Mouse (Mus musculus) cerebellum, postnatal 4 days (tissue): ENCODE measurements around the gene Cfap44.

Experiments
- DNase-seq, 2 experiments: peaks; one replicate each; pipeline ENCODE4 v3.0.0; 2022; ENCODE audit warnings: low spot score in 2 of 2, mixed read lengths in 1 of 2

The Cfap44 gene

DNA sequence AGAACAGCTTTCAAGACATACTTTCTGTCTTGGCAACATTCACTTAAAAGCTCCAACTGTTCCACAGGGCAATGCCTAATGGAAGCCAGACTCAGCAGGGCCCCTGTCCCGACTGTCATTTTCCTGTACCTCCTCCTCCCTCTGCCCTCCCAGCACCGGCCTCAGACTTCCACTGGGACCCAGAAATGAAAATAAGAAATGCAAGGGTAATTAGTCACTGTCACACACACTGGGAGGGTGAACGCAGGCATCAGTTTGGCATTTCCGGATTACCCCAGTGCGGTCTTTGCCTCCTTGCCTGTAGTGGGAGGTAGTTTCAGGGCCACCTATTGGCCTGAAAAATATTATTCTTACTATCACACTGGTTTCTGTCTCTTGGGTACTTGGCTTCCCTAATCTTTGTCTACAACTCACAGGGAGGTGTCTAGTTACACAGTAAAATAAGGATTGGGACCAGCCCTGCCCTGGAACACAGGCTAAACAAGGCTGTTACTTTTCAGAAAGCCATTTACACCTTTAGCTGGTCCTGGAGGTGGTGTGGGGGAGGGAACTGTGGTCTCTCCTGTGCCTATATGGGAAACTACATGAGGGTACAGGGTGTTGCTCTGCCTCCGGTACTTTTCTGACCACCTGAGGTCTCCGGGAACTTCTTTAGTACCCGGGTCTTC, 100.0 kb downstream of the Cfap44 start:
- no peak for DNase-seq

DNA sequence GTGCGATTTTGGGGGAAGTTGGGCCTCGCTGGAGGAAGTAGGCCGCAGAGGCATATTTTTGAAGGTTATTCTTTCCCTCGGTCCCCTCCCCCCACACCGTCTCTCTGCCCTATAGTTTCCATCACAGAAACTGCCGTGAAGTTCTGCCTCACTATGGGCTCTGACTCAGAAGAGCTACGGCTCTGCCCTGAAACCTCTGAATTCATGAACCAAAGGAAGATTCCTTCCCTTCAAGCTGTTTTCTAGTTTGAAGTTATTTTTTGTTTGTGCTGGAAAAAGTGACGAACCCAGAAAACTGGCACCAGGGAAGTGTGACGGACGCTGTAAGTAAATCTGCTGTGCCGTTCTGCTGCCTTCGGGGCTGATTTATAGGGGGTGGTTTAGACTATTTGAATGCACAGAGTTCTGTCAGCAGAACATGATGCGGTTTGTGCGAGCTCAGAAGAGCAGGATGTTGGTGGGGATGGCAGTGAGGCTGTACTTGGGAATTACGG, 102.4 kb downstream of the Cfap44 start:
- DNase-seq: no peak

DNA sequence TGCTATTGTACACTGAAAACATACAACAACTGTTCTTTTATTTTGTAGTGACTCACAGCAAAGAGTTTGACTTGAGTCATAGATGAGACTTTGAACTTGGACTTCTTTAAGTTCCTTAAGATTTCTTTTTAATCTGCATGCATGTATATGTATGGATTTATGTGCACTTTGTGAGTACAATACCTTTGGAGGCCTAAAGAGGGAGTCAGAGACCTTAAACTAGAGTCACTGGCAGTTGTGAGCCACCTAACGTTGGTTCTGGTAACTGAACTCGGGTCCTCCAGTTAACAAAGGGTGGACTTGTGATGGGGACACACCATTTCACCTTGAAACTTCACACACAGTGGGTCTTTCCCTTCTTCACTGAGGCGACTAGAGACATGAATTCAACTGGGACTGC, 103.9 kb downstream of the Cfap44 start:
- DNase-seq: no peak

DNA sequence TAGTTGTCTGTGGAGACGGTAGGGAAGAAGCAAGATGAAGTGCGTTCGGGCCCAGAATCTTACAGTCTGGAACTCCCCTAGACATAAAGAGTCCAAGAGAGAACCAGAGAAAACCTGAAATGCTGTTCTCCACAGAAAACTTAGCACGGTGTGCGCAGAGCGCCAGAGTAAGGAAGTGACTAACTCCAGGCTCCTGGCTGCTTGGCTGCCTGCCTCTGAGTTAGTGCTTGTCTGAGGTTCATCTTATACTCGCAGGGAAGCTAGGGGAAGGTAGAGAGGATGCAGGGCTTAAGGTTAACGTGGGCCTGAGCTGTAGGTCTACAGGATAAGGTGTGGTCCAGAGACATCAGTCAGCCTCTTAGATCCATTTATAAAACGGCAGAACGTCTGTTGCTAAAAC, 107.2 kb downstream of the Cfap44 start:
- no peak for DNase-seq

DNA sequence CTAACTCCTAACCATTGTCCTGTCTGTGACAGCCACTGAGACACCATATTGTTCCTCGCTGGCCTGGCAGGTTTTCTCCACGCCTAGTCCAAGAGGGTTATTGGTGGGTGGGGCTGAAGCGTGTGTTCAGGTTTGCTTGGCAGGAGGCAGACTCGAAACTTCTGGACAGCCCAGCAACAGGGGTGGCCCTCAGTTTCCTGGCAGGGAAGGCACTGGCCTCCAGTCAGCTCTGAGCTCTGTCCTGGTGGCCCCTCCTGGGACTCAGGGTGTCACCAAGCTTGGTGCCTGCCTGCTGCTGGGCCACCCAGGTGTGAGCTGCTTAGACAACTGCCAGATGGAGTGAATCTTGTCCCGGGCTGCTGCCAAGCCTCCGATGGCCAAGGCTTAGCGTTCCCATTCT, 107.7 kb downstream of the Cfap44 start:
- DNase-seq: peak in 1 of 2 experiments; percentile 56

DNA sequence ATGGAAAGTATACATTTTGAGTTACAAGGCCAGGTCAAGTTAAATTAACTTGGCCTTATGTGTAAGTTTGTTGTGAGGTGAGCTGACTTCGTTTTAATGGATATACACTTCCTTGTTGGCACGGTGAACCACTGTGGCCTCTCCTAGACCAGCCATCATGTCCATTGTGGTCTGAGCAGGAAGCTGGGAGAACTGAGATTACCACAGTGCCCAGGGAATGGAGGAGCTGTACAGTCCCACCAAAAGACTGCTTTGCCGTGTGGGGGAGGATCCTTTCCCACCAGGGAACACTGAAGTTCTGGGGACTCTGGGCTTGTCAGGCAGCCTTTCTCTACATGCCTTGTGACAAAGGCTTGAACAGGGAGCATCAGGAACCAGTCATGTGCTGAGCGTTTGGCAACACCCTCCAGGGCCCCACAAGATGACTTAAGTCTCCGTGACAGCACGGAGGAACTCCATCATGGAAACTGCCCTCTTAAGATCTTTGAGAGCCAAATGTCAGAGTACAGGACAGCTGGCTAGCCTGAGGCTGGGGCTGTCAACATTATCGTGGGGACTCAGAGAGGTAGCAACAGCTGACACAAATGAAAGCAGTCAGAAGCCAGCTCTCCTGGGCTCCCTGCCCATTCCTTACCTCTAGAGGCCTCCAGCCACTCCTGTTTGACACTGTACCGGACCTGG, 108.4 kb downstream of the Cfap44 start:
- peak in 1 of 2 experiments; percentile 74 for DNase-seq

DNA sequence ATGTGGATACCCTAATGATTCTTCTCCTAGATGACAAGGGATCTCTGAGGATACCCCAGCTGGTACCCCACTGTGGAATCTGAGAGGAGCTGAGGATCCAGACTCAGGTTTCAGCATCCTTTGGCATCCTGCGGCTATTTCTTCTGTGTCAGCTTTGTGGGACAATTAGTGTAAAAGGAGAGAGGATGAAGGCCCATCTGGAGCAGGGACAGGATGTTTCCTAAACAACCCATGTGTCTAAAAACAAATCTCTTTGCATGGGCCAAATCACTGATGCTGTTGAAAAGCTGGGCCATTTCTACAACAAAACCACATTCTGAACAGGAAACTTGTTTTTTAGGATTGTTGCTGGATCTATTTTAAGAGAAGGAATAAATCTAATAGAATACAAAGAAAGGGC, 110.6 kb downstream of the Cfap44 start:
- DNase-seq: no peak

DNA sequence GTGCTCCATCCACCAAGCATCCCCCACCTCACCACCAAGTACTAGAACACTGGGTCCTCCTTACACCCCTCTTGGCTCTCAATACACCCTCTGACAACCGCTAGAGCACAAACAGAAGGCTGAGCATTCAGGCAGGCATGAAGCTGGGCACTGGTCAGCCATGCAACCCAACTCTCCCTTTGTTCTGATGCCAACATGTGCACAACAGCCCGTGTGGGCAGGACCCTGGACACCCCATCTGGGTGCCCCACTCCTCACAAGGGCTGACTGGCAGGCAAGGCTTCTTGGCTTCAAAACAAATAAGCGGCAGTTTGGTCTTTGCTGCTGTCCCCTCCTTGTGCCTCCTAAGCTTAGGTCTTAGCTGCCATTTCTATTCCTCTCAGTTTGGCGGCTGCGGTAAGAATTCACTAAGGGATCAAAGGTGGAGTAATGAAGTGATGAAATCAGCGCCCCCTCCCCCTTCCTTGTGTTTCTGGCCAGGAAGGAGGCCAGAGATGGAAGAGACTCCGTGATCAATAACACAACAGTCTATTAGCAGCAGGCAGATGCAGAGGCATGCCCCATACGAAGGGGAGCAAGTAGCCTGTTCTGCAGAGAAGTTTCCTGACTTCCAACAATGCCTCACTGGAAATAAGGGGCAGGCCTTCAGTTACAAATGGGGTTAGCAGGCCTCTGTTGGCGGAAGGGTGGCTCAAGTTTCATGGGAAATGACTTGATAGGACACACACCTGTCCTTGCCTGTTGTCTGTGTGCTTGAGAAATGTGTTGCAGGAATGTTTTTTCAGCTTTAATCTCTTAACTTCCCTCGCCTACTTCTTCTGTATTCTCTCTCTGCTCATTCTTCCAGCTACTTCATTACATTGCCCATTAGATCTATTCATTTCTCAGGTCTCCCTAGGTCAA, 112.7 kb downstream of the Cfap44 start:
- DNase-seq: peak in 1 of 2 experiments; percentile 56

DNA sequence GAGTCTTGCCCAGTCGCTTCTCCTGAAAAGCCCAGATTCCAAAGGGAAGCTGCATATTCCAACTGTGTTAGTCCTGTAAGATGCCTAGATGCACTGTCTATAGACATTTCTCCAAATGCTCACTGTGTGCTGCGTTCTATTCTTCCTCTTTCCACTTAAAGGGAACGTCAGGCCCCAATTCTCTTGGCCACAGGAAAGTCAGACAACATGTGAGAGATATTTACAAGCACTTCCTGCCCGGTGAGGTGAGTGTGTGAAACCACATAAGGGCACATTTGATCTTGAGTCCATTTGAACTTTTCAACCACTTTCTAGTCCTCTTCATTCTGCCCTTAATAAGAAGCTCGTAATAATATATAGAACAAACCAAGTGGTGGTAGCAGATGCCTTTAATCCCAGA, 113.4 kb downstream of the Cfap44 start:
- no peak for DNase-seq

DNA sequence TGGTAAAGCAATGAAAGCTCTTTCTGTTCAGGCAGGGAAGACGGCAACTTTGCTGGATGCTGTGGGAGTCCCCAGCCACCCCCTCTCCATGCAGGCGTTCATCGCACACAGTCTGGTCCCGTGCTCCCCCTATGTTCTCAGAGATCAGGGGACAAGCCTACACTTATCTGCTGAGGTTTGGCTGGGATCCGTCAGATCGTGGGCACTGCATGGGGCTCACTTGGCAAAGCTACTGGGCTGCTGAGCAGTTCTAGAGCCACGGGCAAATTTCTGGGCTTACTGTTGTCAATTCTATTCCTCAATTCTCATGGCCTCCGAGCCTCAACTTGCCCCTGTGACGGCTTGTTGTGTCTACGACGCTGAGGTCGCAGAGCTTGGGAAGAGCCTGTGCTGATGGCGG, 114.2 kb downstream of the Cfap44 start:
- no peak for DNase-seq

DNA sequence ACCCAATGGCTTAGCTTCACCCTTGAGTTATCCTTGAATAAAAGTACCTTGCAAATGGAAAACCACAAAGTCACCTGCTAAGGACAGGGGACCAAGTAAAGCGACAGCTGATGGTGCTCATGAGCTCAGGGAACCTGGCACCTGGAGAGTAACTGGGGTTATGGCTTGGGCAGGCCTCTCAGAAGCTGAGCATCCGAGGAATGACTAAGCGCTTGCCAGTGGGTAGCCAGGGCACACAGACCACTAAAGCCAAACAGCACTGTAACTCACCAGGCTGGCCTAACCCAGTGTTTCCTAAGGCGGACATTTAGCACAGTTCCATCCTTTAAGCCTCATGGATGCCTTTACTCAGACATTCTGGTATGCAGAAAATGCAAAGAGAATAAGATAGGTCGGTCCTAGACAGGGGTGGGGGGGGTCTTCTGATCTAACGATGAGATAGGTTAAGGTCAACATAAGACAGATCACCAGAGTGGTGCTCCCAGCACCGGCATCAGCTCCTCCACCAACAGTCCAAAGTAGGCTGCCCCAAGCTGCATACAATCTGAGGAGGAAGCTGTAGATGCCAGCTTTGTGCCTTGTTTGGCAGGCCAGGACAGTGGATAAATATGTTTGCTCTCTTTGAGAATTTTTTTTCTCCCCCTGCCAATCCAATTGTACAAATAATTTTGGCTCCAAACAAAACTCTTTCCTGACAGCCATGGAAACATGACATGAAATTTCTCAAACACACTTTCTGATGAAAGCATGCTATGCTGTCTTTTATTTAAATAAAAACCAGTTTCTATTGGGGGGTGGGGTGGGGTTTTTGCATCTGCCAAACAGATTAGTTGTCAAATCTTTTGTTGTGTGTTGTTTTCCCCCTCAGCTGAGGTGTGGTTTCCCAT, 115.1 kb downstream of the Cfap44 start:
- no peak for DNase-seq

DNA sequence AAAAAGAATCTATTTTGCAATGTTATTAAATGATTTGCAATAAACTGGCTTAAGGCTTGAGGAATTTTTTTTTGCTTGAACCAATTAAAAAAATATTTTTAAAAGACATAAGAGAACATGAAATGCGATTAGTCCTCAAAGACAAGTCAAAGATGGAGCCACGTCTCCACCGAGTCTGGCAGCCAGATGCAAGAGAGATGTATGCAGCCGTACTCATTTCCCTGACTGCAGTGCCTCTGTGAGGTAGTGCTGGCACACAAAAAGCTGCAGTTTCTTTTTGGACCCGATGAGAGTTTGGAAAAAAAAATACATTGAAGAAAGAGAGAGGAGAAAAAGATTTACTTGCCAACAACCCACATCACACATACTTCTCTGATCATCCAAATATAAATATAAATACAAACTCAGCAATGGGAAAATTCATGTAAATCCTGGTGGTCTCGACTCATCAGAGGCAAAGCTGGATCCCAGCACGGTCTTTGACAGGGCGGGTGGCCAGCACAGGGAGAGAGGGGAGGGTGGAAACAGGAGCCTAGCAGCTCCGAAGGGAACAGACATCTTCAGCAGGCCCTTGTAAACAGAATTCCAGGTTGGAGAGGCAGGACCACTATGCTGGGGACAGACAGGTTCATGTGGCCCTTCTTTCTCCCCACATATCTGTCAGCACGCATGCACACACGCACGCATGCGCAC, 116.1 kb downstream of the Cfap44 start:
- no peak for DNase-seq

DNA sequence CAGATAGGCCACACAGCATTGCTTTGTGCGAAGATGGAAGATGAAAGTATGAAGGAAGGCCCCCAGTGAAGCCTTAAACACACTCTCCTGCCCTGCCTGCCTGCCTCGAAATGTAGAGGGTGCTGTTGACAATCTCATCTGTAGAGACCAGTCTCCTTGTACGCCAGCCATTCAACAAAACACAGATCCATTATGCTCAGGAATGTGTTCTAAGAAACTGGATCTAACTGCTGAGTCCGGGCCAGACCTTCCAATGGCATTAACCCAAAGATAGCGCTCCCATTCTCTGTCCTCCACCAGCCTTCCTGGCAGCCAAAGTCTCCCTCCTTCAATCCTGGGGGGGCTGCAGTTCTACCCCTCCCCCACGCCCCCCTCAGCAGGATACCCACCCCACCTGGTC, 121.9 kb downstream of the Cfap44 start:
- no peak for DNase-seq

DNA sequence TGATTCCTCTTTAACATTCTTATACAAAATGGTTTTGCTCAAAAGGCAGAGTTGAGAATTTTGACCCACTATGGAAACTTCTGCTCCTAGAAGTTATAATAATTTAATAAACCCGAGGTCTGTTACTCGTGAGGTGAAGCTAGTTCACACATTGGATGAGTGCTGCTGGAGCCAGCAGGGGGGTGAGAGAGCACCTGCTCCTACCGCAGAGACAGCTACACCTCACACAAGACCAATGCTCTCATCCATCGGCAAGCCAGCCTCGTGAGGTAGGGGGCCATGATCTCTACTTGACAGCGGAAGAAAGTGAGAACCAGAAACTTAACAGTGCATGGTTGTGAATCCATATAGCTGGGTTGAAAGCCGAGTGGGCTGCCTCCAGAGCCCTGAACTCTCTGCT, 129.0 kb downstream of the Cfap44 start:
- DNase-seq: no peak

DNA sequence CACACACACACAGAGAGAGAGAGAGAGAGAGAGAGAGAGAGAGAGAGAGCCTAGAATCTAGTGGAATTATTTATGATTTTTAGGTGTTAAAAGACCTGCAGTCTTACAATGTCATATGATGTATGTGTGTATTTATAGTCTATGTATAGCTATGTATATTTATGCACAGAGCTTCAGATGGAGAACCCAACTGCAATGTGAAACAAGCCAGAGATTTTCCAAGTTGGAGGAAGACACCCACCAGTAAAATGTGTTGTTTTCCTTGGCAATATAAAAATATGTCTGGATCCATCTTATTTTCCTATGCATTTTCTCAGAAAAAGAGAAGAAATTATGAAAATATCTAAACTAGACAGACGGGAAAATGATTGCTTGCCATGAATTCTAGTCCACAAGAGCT, 131.4 kb downstream of the Cfap44 start:
- DNase-seq: no peak

DNA sequence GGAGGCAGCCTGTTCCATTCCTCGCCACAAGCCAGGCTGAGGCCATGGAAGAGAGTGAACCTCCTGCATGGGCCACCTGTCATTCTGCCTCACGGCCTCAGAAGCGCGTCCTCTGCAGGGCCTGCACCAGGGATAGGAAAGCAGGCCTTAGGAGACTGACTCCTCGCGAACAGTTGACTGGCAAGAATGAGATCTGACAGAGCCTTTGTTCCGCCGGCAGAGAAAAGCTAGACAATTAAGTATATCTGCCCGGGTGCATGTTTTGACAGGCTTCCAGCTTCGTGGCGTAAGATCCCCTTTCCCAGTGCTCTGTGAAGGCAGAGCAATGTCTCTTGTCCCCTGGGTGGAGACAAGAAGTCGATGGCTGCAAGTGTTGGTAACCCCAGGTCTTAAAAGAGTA, 132.1 kb downstream of the Cfap44 start:
- DNase-seq: no peak

DNA sequence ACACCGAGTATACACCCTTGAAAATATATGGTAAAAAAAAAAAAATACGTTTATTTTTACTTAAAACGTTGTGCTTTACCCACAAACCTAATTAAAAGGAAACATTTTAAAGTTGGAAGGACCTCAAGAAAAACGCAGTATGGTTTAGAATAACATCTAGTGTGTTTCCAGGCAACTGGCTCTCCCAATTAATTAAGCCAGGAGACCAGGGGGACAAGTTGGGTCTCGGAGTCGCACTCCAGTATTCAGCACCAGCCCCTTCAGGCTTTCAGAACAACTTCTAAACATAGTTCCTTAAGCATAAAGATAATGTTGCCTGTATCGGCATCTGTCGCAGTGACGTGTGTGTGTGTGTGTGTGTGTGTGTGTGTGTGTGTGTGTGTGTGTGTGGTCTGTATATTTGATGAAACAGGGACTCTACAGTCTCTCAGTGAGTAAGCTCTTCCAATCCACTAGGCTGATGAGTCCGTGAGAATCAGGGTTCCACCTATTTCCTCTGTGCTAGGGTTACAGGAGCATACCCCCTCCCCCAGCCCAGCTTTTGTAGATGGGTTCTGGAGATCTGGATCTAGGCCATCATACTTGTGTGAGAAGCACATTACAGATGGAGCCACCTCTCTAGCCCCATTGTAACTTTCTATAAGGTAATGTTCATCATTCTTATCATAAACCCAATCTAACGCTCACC, 132.8 kb downstream of the Cfap44 start:
- no peak for DNase-seq

DNA sequence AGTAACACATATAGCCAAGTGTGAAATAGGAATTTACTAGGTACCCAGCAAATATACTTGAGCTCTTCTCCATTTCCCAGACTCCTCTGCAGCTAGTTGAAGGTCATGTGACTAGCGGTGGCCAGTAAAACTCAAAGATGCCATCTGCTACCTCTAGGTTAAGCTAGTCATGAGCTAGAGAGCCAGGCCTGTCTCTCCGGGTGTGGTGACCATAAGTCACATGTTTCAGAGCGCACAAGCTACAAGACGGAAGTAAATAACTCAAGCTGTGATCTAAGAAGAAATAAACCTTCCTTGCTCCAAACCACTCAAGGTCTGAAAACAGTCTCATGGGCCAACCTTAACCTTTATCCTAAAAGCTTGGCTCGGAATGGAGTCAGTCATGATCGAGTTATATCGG, 134.4 kb downstream of the Cfap44 start:
- DNase-seq: no peak

DNA sequence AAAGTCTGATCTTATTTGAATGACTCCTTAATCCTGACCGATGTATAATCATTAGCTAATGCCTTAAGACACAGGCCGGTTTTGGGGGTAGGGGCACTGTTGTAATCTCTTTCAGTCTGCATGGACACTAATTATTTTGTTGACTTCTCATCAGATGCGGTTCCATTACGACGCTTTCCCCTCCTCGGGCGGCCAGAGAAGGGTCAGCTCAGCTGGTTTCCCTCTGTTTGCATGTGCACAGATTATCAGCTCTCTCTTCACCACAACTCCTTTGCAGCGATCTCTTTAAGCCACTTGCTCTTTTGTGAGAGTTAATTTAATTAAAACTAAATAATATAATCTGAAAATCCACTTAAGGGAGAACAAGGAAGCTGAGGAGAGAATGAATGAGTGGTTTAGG, 135.1 kb downstream of the Cfap44 start:
- no peak for DNase-seq

DNA sequence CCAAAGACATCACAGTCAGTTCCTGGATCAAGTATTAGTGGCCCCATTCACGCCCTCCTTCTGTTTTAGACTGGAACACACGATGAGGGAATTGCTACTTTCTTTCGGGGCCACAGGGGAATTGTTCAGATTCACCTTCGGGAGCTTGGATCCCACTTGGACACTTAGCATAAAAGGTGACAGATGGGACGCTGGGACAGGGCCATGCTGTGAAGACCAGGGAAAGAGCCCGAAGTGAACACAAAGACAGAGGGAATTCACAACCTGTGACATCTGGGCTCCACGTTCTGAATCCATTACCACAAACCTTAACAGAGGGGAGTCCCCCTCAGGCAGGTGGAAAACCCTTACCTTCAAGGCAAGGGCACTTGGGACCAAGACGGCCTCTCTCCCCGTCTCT, 135.6 kb downstream of the Cfap44 start:
- no peak for DNase-seq
